Mouse (Mus musculus): ENCODE measurements at regions not wholly inside any gene's neighbourhood (a gene's known extent, or its start where the extent isn't known, plus 50 kb on each side); places are given as distances from the start of the nearest gene placed in this dataset.
"Not testable (repeated sequence)": the region's sequence is repeated elsewhere in the genome, so short reads cannot be mapped to it uniquely, and the experiment has no call there.

DNA sequence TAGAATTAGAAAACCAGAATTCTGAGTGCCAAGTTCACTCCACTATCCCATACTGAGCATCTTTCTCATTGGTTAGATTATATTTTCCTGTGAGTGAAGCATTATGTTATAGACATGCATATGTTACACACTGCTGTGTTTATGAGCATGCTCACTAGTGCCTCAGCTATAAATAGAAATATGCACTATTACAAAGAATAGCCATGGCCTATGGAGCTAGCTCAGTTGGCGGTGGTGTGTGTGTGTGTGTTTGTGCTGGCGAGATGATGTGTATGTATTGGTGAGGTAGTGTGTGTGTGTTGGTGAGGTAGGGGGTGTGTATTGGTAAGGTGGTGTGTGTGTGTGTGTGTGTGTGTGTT lies 106.2 kb downstream of the Sec31a start:
- Histone ChIP-seq H3K36me3 (no peaks in the 10 kb centered on the region), H3K27me3 (replicated peaks) (no peaks in the 10 kb centered on the region), H3K4me3 (no peak overlapping the region), H3K9ac (no peak overlapping the region), H3K4me1 (no peaks in the 10 kb centered on the region), H3K27ac (no peak overlapping the region), H3K9me3 (no peaks in the 10 kb centered on the region), H3K4me2 (replicated peaks) (no peak overlapping the region)
- no peak for ATAC-seq (ENCODE audit: low FRiP score, low read depth)
- 100% methylated on average over 2 of the region's 2 CpGs for WGBS

DNA sequence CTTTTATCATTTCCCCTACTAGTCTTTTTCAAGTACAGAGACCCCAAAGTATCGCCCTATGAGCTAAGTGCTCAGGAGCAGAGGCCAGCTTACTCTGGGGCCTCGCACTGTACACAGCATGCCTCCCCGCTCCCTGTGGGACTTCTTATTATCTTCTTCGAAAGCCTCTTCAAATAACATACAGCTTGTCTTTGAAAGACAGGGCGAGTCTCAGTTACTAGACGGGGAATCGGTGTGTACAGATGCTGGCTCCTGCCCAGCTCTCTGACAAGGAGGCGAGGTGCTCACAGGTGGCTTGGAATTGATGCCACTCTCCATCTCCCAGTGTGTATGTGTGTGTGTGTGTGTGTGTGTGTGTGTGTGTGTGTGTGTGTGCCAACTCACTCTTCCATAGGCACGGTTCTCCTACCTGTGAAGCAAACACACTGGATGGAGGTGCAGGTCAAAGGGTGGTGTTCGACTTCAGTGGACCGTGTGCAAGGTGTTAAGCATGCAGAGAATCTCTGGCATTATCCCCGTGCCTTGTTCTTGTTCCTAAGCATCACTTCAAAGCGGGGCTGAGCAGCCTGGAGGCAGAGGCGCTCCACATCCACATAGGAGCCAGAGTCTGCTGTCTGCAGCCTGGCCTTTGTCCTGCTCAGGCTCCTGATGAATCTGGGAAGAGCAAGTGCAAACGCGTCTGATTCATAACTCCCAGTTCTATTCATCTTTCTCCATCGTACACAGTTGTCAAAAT lies 106.8 kb downstream of the Sec31a start:
- Histone ChIP-seq H3K27ac (no peak overlapping the region), H3K4me3 (no peak overlapping the region), H3K4me1 (no peaks in the 10 kb centered on the region), H3K4me2 (replicated peaks) (no peak overlapping the region), H3K9ac (no peak overlapping the region), H3K27me3 (replicated peaks) (no peaks in the 10 kb centered on the region), H3K9me3 (no peaks in the 10 kb centered on the region), H3K36me3 (no peaks in the 10 kb centered on the region)
- no peak for ATAC-seq (ENCODE audit: low FRiP score, low read depth)
- WGBS: 75% methylated on average over 17 of the region's 17 CpGs

DNA sequence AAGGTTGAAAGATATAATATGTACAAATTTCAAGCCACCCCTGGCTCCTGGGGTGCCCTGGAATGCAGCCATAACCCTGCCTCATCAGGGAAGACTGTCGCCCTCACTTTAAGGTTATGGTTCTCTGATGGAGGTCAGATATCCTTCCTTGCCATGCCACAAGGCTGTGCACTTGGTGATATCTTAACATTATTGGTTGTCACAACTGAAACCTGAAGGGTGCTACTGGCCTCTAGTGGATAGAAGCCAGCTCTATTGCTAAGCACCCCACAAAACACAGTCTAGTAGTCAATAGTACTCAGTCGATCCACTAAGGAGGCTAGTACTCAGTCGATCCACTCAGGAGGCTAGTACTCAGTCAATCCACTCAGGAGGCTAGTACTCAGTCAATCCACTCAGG lies 111.6 kb downstream of the Sec31a start:
- Histone ChIP-seq H3K27ac (no peak overlapping the region), H3K4me1 (no peaks in the 10 kb centered on the region), H3K27me3 (replicated peaks) (no peaks in the 10 kb centered on the region), H3K4me2 (replicated peaks) (no peak overlapping the region), H3K4me3 (no peak overlapping the region), H3K36me3 (no peaks in the 10 kb centered on the region), H3K9me3 (no peaks in the 10 kb centered on the region), H3K9ac (no peak overlapping the region)
- 87% methylated on average over 3 of the region's 3 CpGs for WGBS
- ATAC-seq (ENCODE audit: low FRiP score, low read depth): no peak

DNA sequence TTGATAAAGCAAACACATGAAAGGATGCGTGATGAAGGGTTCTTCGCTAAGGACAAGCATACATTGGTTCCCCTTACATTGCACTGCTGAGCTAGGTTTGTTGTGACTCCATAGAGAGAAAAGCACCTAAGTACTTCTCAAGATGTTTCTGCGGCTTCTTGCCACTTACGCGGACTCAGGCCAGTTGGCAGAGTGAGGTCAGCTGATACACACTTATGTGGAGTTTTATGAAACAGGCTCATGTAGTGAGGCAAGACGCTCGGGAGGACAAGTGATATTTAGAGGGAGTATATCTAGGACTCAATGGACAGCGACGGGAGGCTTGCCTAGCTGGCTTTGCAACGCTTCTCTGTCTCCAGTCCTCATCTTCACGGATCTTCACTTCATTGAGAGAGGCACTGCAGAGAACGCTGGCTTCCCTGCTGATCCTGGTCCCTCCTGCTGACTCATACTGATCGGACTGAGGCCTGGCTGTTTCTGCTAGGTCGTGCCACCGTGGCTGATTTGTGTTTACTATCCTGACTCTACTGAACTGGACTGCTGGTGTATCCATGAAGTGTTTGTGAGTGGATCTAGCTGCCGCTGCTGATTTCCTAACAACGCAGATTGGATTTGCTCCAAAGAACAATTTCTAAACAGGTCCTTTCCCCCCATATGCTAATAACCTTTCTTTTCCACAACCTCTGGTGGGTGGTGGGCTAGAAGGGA lies 113.8 kb downstream of the Sec31a start:
- Histone ChIP-seq H3K4me1 (no peaks in the 10 kb centered on the region), H3K9ac (no peak overlapping the region), H3K9me3 (no peaks in the 10 kb centered on the region), H3K36me3 (no peaks in the 10 kb centered on the region), H3K27ac (no peak overlapping the region), H3K4me2 (replicated peaks) (no peak overlapping the region), H3K4me3 (no peak overlapping the region), H3K27me3 (replicated peaks) (no peaks in the 10 kb centered on the region)
- no peak for ATAC-seq (ENCODE audit: low FRiP score, low read depth)
- WGBS: 78% methylated on average over 17 of the region's 17 CpGs

DNA sequence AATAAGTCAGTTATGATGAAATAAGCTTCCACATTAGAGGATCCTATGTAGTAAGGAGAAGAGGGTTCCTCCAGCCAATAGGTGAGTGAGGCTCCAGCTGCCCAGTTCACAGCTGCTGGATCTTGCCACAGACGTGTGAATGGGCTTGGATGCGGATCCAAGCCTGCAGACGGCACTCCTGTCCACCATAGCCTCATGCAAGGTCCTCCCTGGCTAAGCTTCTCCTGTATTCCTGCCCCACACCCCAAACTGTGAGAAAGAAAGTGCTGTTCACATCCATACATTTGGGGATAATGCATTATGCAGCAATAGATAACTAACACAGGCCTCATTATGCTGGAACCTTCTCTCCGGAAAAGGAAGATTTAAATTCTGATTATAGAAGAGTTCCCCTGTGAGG lies 116.9 kb downstream of the Sec31a start:
- no peaks in the 10 kb centered on the region for H3K4me1 ChIP-seq
- H3K4me2 ChIP-seq (replicated peaks): no peak overlapping the region
- no peaks in the 10 kb centered on the region for H3K36me3 ChIP-seq
- no peak for ATAC-seq (ENCODE audit: low FRiP score, low read depth)
- H3K9ac ChIP-seq: no peak overlapping the region
- no peaks in the 10 kb centered on the region for H3K27me3 ChIP-seq (replicated peaks)
- no peak overlapping the region for H3K27ac ChIP-seq
- H3K9me3 ChIP-seq: no peaks in the 10 kb centered on the region
- H3K4me3 ChIP-seq: no peak overlapping the region
- 94% methylated on average over 4 of the region's 4 CpGs for WGBS

DNA sequence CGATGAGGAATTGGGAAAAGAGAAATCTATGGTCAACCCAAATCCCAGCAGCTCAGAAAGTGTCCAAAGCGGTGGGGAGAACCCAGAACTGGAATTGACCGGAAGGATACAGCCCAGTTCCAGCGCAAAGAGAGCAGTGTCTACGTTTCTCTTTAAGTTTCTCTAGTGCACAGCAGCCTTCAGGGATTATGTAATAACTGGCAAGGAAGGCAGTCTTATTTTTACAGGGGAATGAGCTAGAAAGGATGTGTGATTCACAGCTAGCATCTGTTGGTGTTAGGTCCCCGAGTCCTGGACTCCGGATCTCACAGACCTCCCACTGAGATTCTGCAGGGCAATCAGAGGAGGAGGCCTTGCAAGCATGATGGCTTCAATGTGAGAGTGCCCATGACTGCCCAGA lies 121.8 kb downstream of the Sec31a start:
- H3K4me3 ChIP-seq: no peak overlapping the region
- 82% methylated on average over 7 of the region's 7 CpGs for WGBS
- no peaks in the 10 kb centered on the region for H3K36me3 ChIP-seq
- ATAC-seq (ENCODE audit: low FRiP score, low read depth): no peak
- no peak overlapping the region for H3K27ac ChIP-seq
- H3K4me2 ChIP-seq (replicated peaks): no peak overlapping the region
- no peaks in the 10 kb centered on the region for H3K4me1 ChIP-seq
- no peak overlapping the region for H3K9ac ChIP-seq
- H3K27me3 ChIP-seq (replicated peaks): no peaks in the 10 kb centered on the region
- H3K9me3 ChIP-seq: no peaks in the 10 kb centered on the region

DNA sequence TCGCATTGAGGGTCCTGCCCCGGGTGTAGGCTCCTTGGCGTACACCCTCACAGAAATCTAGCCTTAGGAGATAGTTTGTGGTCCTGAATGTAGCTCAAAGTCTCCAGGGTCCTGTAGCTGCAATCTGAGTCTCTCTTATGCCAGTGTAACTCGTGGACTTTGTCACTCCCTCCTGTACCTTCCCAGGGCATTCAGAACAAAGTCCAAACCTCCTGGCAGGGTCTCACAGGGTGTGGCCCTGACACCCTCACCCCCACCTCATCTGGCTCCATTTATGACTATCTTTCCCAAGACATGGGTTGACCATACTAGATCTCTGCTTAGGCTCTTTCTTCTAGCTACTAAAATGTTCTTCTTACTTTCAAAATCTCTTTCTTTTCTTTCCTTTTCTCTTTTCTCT lies 120.6 kb upstream of the Tmem150c start:
- no peaks in the 10 kb centered on the region for H3K36me3 ChIP-seq
- 94% methylated on average over 4 of the region's 4 CpGs for WGBS
- no peak for ATAC-seq (ENCODE audit: low FRiP score, low read depth)

DNA sequence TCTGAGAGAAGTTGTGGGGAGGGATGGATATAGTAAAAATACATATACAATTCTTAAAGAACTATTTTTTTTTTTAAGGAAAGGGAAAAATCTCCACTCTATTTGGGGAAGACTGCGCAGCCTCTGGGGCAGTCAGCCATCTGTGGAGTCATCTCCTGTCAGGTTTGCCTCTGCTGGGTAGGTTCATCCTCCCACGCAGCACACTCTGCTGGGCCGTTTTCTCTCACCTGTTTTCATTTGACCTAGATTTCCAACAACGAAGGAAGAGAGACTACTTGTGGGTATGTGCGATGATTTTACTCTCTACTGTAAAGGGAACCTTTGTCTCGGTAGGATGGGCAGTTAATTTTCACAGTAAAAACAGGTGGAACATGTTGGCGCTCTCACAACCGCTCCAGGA lies 119.9 kb upstream of the Tmem150c start:
- WGBS: 92% methylated on average over 8 of the region's 8 CpGs
- no peak for ATAC-seq (ENCODE audit: low FRiP score, low read depth)

More for the DNA sequence above, 120.6 kb upstream of the Tmem150c start:
- Histone ChIP-seq H3K9me3 (no peaks in the 10 kb centered on the region), H3K4me2 (replicated peaks) (no peak overlapping the region), H3K27me3 (replicated peaks) (no peaks in the 10 kb centered on the region), H3K4me1 (no peaks in the 10 kb centered on the region), H3K4me3 (no peak overlapping the region), H3K27ac (no peak overlapping the region), H3K9ac (no peak overlapping the region)

DNA sequence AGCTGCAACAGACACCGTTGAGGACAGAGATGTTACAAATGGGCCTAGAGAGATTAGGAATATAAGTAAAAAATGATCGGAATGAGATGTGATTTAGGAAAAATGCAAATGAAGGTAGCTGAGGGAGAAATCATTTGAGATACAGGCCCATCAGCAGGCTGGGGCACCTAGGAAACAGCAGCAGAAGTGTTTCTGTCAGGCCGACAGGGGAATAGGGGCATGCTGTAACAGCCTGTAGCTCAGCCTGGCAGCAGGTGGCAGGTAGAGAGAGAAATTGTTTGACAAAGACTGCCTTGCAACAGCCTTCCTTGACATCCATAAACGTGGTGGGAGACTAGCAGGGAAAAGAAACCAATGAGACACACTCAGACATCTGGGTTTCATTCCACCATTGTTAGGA lies 115.1 kb upstream of the Tmem150c start:
- Histone ChIP-seq H3K27ac (no peak overlapping the region), H3K9ac (no peak overlapping the region), H3K4me3 (no peak overlapping the region), H3K36me3 (no peaks in the 10 kb centered on the region), H3K9me3 (no peaks in the 10 kb centered on the region), H3K27me3 (replicated peaks) (no peaks in the 10 kb centered on the region), H3K4me1 (no peaks in the 10 kb centered on the region), H3K4me2 (replicated peaks) (no peak overlapping the region)
- no peak for ATAC-seq (ENCODE audit: low FRiP score, low read depth)
- WGBS: 74% methylated on average over 4 of the region's 4 CpGs

More for the DNA sequence above, 119.9 kb upstream of the Tmem150c start:
- Histone ChIP-seq H3K36me3 (no peaks in the 10 kb centered on the region), H3K4me1 (no peaks in the 10 kb centered on the region), H3K9me3 (no peaks in the 10 kb centered on the region), H3K9ac (no peak overlapping the region), H3K4me3 (no peak overlapping the region), H3K4me2 (replicated peaks) (no peak overlapping the region), H3K27ac (no peak overlapping the region), H3K27me3 (replicated peaks) (no peaks in the 10 kb centered on the region)

DNA sequence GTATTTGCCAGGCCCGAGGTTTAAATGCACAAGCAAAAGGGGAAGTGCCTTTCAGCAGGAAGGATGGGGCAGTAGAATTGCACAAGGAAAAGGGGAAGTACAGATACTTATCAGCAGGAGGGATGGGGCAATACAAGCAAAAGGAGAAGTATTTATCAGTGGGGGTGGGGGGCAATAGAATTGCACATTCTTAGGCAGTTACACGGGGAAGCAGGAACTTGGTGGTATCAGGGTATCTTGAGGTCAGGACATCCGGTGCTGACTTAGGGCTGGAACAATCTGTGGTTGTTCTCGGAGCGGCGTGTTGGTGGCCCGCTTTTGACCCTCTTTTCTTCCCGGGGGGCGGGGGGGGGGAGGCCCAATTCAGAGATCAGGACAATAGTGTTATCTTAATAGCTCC lies 112.4 kb upstream of the Tmem150c start:
- H3K9ac ChIP-seq; H3K27ac ChIP-seq; H3K4me1 ChIP-seq; H3K4me2 ChIP-seq (replicated peaks); H3K4me3 ChIP-seq; ATAC-seq (ENCODE audit: low FRiP score, low read depth); H3K27me3 ChIP-seq (replicated peaks); H3K9me3 ChIP-seq; H3K36me3 ChIP-seq: not testable (repeated sequence)
- 89% methylated on average over 9 of the region's 9 CpGs for WGBS

DNA sequence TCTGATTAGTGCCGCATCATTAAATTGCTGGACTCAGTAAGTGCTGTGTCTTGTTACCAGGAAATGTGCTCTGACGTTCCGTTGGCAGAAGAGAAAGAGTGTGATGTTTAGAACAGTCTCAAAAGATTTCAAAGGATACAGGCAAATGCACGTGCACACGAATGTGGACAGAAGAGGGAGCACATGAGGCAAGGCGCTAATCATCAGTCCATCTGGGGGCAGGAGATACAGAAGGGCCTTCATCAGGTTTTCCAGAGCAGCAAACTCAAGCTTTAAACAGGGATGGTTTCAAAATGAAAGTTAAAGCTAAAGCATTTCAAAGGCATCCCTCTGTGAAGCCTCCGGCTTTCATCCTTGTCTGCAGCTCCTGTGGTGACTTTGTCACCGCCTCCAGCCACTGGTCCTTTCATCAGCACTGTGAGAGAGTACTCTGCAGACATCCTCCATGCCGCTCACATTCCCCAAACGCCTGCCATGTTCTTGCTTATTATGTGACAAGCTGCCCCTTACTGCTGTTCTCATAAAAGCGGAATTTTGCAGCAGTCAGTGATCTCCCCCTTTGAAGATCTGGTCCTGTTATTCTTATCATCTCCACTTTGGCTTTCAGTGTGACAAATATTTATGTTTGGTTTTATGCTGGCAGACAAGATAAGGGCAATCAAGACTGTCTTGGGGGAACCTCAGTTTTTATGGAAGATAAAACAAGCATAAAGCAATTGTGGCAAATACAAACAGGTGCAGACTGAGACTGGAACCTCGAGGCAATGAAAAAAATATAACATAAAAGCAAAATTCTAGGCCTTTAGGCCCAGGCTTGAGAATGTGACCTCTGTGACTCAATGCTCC lies 111.5 kb upstream of the Tmem150c start:
- Histone ChIP-seq H3K9me3 (no peaks in the 10 kb centered on the region), H3K4me1 (no peaks in the 10 kb centered on the region), H3K4me3 (no peak overlapping the region), H3K36me3 (no peaks in the 10 kb centered on the region), H3K9ac (no peak overlapping the region), H3K27ac (no peak overlapping the region), H3K27me3 (replicated peaks) (no peaks in the 10 kb centered on the region), H3K4me2 (replicated peaks) (no peak overlapping the region)
- no peak for ATAC-seq (ENCODE audit: low FRiP score, low read depth)
- WGBS: 52% methylated on average over 12 of the region's 12 CpGs

DNA sequence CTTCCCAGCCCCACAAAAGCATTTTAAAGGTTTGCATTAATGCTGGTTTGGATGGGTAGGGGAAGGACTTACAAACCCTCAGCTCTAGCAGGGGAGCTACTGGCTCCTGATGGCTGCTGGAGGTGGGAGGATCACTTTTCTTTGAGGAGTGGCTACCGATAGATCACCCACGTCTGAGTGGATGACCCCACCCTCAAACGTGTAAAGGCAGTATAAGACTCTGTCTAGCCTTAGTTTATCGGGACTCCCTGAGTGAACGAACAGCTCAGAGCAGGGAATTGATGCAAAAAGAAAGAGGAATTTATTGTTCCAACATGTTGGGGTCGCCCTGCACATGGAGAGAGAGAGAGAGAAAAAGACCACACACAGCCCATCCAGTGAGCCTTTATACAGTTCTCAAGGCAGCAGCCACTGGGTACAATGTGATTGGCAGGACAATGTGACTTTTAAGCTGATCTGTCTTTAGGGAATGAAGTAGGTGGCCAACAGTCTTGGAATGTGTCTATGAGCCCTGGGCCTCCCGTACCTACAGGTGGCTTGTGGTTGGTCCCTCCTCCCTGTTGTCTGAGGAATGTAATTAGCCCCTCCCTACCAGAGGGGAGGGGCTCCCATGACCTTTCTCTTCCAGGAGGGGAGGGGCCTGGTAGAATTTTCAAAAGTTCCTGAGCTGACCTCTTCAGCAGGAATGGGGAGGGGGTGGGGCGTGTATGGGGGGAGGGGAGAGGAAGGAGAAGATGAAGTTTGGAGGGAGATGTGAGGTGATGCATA lies 108.7 kb upstream of the Tmem150c start:
- Histone ChIP-seq H3K27ac (no peak overlapping the region), H3K4me3 (no peak overlapping the region), H3K4me1 (no peaks in the 10 kb centered on the region), H3K36me3 (no peaks in the 10 kb centered on the region), H3K4me2 (replicated peaks) (no peak overlapping the region), H3K27me3 (replicated peaks) (no peaks in the 10 kb centered on the region), H3K9ac (no peak overlapping the region), H3K9me3 (no peaks in the 10 kb centered on the region)
- WGBS: 68% methylated on average over 8 of the region's 8 CpGs
- no peak for ATAC-seq (ENCODE audit: low FRiP score, low read depth)

All from neural tube, embryonic 12.5 days (tissue).